Mouse (Mus musculus) thymus, adult 2 months (tissue): ENCODE results near the gene Col9a3. TPM values are rescaled to one million over a fixed set of nuclear protein-coding genes. Genes with fewer than 3 reads are reported as not detected.

Source experiments
- DNase-seq: peaks from one replicate; pipeline ENCODE4 v3.0.0; 2021
- H3K27ac ChIP-seq: fragments of 200-500 bp; 2 replicates; pipeline ENCODE4 v1.5.1; 2012; ENCODE audit warnings: low read length, control low read depth; ENCODE audit not compliant: control insufficient read depth, insufficient read depth
- H3K27me3 ChIP-seq: fragments of 200-500 bp; 2 replicates; pipeline ENCODE4 v1.6.1; 2012; ENCODE audit warnings: mild to moderate bottlenecking, low read length, moderate library complexity, mixed read lengths; ENCODE audit not compliant: control insufficient read depth, insufficient read depth
- H3K36me3 ChIP-seq: fragments of 200-500 bp; 2 replicates; pipeline ENCODE4 v1.6.1; 2012; ENCODE audit warnings: mild to moderate bottlenecking, low read length, moderate library complexity; ENCODE audit not compliant: control insufficient read depth, insufficient read depth
- H3K4me1 ChIP-seq: fragments of 200-500 bp; replicated peaks from 2 replicates; pipeline ENCODE4 v1.6.1; 2012; ENCODE audit warnings: low read length; ENCODE audit not compliant: control insufficient read depth, insufficient read depth
- H3K4me3 ChIP-seq: fragments of 200-500 bp; 2 replicates; pipeline ENCODE4 v1.5.1; 2012; ENCODE audit warnings: mild to moderate bottlenecking, low read length, control low read depth, moderate library complexity; ENCODE audit not compliant: control insufficient read depth, insufficient read depth
- CTCF ChIP-seq: fragments of 200-500 bp; IDR thresholded peaks from 2 replicates; pipeline ENCODE4 v1.5.1; 2012; ENCODE audit warnings: mild to moderate bottlenecking, control low read depth, low read length, moderate library complexity, borderline replicate concordance; ENCODE audit not compliant: control insufficient read depth, poor library complexity, insufficient read depth; ENCODE audit errors: extremely low read depth
- POLR2A ChIP-seq: fragments of 200-500 bp; IDR thresholded peaks from 2 replicates; pipeline ENCODE4 v1.6.1; 2012; ENCODE audit warnings: mild to moderate bottlenecking, low read length, control low read depth, moderate library complexity; ENCODE audit not compliant: control insufficient read depth, poor library complexity, insufficient read depth; ENCODE audit errors: extremely low read depth
- WGBS: fragments of 180-500 bp; shearing (Covaris S2); methylation state at CpG from one replicate; pipeline ENCODE4 v1.1.7; 2018; 5-methylcytosine and 5-hydroxymethylcytosine counted together
- polyA plus RNA-seq: library from polyadenylated mRNA; depleted of rRNA; stranded (reverse); fragments of >200 nt; gene quantifications from 2 replicates; pipeline ENCODE4 v1.2.3, GENCODE M21; 2012

Col9a3 gene
- polyA plus RNA-seq, 1 experiment = 4.8 TPM

DNA sequence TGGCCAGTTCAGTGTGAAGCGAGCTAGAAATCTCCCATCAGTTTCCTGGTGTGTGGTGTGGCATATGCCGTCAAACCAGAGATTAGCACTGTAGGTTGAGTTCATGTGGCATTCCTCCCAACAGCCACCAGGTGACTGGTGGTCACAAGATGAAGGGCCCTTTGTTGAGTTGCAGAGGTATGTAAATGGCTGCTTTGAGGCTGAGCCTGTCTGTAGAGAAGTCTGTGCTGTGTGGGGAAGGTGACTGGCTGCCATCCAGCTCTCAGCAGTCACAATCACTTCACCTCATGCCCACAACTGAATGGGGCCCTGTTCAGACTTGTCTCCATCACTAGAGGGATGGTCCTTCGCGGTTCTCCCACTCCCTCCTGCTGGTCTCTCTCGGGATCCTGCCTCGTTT lies 7.2 kb downstream of the Col9a3 start:
- Histone ChIP-seq H3K27ac (no peak overlapping the region), H3K4me1 (no peaks in the 10 kb centered on the region), H3K36me3 (no peaks in the 10 kb centered on the region), H3K4me3 (no peak overlapping the region), H3K27me3 (no peaks in the 10 kb centered on the region)
- no peak for TF ChIP-seq POLR2A
- TF ChIP-seq CTCF = no peak
- DNase-seq = no peak
- WGBS = 60% methylated on average over 6 of the region's 6 CpGs

DNA sequence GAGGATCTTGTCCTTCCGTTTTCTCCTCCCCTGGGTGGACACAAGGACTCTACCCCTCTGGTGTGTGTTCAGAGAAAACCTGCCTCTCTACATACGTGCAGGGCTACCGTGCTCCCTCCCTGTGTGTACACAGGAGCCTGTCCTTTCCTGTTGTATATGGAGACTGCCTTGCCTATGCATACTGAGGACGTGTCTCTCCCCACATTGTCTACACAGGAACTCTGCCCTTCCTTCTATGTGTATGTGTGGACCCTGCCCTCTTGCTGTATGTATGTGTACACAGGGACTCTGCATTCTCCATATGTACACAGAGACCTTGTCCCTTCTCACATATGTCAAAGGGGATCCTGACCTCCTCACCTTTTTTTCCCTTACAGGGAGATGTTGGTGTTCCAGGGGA lies 12.7 kb downstream of the Col9a3 start:
- 87% methylated on average over 4 of the region's 4 CpGs for WGBS
- H3K36me3 ChIP-seq = no peaks in the 10 kb centered on the region
- no peak for TF ChIP-seq POLR2A
- TF ChIP-seq CTCF = no peak
- H3K4me1 ChIP-seq = no peaks in the 10 kb centered on the region
- no peak overlapping the region for H3K4me3 ChIP-seq
- no peak overlapping the region for H3K27ac ChIP-seq
- DNase-seq = no peak
- H3K27me3 ChIP-seq = no peaks in the 10 kb centered on the region

DNA sequence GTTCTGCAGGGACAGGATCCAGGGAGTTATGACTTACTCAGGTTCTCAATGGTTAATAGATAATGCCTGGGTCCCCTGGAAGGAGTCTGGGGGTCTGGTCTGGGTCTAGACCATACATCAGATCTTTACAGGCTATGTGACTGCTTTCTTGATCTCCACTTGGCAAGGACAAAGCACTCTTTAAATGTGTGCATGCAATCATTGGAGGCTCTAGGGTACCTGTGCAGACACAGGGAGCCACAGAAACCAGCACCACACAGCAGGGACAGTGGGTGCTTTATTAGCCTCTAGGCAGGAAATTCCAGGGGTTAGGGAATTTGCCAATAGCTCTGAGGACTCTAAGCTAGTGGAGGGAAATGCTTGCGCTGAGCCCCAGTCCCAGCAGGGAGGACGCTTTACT lies 14.3 kb downstream of the Col9a3 start:
- 83% methylated on average over 2 of the region's 2 CpGs for WGBS
- no peak for DNase-seq
- no peak overlapping the region for H3K27ac ChIP-seq
- no peaks in the 10 kb centered on the region for H3K27me3 ChIP-seq
- TF ChIP-seq CTCF = no peak
- no peak for TF ChIP-seq POLR2A
- H3K36me3 ChIP-seq = no peaks in the 10 kb centered on the region
- no peaks in the 10 kb centered on the region for H3K4me1 ChIP-seq
- no peak overlapping the region for H3K4me3 ChIP-seq

DNA sequence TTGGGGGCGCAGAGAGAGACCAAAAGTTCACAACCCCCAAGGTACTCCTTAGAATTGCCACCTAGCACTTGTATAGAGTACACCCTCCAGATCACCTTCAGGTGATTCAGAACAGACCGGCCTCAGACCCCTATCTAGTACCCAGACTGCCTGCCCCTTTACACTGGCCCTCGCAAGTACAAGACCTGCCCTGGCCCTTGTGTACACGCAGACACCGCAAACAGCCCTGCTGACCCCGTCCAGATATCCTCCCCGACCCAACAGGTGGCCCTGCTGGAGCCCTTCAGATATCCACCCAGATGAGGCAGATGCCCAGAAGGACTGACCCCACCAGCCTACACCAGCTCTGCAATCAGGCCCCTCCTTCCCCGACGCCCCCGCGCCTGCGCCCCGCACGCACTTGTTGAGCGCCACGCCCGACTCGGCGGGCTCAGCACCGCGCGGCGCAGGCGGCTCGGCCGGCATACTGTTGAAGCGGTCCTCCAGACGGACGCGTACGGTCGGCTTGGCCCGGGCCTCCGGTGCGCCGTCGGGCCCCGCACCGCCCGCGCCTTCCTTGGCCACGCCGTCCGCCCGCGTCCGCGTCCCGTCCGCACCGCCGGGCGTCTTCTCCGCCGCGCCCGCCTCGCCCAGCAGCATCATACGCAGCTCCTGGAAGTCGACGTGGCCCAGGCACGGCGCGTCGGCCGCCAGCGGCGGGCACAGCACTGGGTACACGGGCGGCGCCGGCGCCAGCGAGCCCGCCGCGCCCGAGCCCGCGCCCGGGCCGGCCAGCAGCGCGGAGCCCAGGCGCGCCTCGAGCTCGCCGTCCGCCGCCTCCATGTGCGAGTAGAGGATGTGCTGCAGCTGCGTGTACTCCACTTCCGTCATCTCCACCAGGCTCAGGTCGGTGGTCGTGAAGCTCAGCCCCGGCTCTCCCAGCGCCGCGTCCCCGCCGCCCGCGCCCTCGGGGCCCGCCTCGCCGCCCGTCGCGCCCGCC lies 44.3 kb downstream of the Col9a3 start:
- DNase-seq = no peak
- H3K27me3 ChIP-seq = peaks cover 6% of the 10 kb centered on the region
- 25% methylated on average over 112 of the region's 112 CpGs for WGBS
- no peak overlapping the region for H3K27ac ChIP-seq
- H3K4me3 ChIP-seq = no peak overlapping the region
- H3K36me3 ChIP-seq = no peaks in the 10 kb centered on the region
- no peaks in the 10 kb centered on the region for H3K4me1 ChIP-seq
- TF ChIP-seq CTCF = no peak
- no peak for TF ChIP-seq POLR2A

DNA sequence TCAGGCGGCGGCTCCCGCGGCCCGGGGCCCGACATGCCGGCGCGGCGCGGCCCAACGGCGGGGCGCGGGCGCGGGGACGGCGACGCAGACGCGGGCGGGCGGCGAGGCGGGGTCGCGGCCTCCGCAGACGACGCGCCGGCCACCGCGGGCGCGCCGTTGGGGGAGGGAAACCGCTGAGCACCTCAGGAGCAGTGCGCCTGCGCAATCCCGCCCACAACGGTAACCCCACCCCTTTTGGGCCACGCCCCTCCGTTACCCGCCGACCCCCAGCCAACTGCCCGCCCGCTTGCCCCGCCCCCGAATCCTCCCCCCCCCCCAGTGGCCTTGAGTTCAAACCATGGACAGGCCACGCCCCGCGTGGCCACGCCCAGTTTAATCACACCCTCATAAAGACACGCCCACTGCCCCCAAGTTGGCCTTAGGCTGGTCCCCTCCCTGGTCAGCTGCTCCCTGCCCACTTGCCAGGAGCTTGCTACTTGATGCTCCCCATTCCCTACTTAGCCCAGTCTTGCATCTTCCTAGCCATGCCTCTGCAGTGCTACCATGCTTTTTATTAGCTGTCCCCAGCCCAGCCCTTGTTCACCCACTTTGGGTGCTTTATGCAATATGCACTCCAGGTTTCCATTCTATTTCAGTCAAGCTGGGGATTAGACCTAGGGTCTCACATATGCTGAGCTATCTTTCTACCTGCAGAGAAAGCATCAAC lies 45.1 kb downstream of the Col9a3 start, which contains the start of gene Tcfl5:
TSS of gene Tcfl5 (minus strand) at position 154 of the 706 bp plus-strand sequence.
- H3K27ac ChIP-seq = no peak within 1 kb of the TSS
- H3K4me1 ChIP-seq = no peaks in the 10 kb centered on the region
- no peaks in the 10 kb centered on the region for H3K36me3 ChIP-seq
- no peak for TF ChIP-seq POLR2A
- TF ChIP-seq CTCF = no peak
- 60% methylated on average over 51 of the region's 56 CpGs for WGBS
- peaks cover 6% of the 10 kb centered on the region for H3K27me3 ChIP-seq
- no peak for DNase-seq
- no peak within 1 kb of the TSS for H3K4me3 ChIP-seq

DNA sequence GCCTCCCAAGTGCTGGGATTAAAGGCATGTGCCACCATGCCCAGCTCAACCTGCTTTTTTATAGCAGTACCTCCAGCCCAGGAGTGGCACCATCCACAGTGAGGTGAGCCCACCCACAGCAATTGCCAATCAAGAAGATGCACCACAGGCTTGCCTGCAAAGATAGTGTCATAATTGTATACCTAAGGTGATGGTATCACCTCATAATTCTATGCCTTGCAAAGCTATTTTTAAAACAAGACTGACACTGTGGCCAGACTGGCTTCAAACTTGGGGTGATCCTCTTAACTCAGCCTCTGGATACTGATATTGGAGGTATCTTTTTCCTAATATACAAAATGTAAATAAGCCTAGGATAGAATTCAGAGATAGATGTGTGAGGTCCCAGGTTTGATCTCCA lies 46.0 kb downstream of the Col9a3 start:
- DNase-seq = no peak
- H3K27ac ChIP-seq = no peak overlapping the region
- H3K4me1 ChIP-seq = no peaks in the 10 kb centered on the region
- no peak for TF ChIP-seq CTCF
- no peak for TF ChIP-seq POLR2A
- H3K27me3 ChIP-seq = peaks cover 6% of the 10 kb centered on the region
- H3K36me3 ChIP-seq = no peaks in the 10 kb centered on the region
- H3K4me3 ChIP-seq = no peak overlapping the region

DNA sequence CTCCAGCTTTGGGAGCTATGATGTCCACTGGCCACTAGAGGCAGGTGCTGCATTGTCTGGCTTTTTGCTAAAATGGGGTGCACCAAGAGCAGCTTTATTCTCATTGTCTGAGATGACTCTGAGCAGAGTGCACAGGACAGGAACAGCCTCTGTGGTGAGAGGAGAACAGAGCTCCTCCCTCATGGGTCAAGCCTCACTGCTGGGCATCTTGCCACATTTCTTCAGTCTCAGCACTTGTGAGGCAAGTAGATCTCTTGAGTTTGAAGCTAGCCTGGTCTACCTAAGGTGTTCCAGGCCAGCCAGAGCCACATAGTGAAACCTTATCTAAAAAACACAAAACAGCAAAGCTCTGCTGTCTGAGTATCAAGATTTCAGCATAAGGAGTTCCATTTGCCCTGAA lies 49.3 kb downstream of the Col9a3 start:
- no peaks in the 10 kb centered on the region for H3K4me1 ChIP-seq
- H3K36me3 ChIP-seq = no peaks in the 10 kb centered on the region
- peaks cover 3% of the 10 kb centered on the region; the same call in 1 of the 2 replicates for H3K27me3 ChIP-seq
- TF ChIP-seq CTCF (no peak), POLR2A (no peak)
- no peak overlapping the region for H3K4me3 ChIP-seq
- H3K27ac ChIP-seq = no peak overlapping the region
- DNase-seq = no peak
